In genomic region chr7:84117543-84118122, GRCm38 (mm10) we compare ENCODE assay signal across 14 mouse cellular contexts. TPM values are rescaled to one million over a fixed set of nuclear protein-coding genes. Genes with fewer than 3 reads are reported as not detected.
DNase-seq lines count a peak whose midpoint lies in the region; ATAC-seq lines count a peak whose summit lies in the region.
"Had no signal": no experiment of that assay in that cellular context is flagged by ENCODE, and none has a peak within 500 bp of the region (broad histone marks: within the 10 kb centered on the region; RNA-seq: fewer than 3 reads in every experiment).

No protein-coding gene starts in this region.

- H3K27ac ChIP-seq in forebrain, embryonic 15.5 days (replicated peaks): no peak overlapping the region
- no peak overlapping the region for H3K27ac ChIP-seq in forebrain, embryonic 14.5 days (ENCODE audit: low read depth, low read length)

- no peak overlapping the region for H3K4me3 ChIP-seq in forebrain, embryonic 15.5 days
- no peak overlapping the region for H3K4me3 ChIP-seq in forebrain, embryonic 14.5 days (ENCODE audit: low read depth, low read length)

- H3K4me2 ChIP-seq in forebrain, embryonic 15.5 days (replicated peaks): no peak overlapping the region
- H3K4me2 ChIP-seq in forebrain, embryonic 14.5 days (ENCODE audit: low read length): no peak overlapping the region

- no peaks in the 10 kb centered on the region for H3K27me3 ChIP-seq in forebrain, embryonic 15.5 days
- no peaks in the 10 kb centered on the region for H3K27me3 ChIP-seq in forebrain, embryonic 14.5 days (replicated peaks; ENCODE audit: control insufficient read depth, insufficient read depth, low read length)

- ATAC-seq in forebrain, embryonic 15.5 days (replicated peaks): no peak
- no peak for ATAC-seq in forebrain, embryonic 14.5 days
- ATAC-seq: midbrain, embryonic 16.5 days had no signal

- H3K4me1 ChIP-seq in forebrain, embryonic 15.5 days: peaks cover 38% of the 10 kb centered on the region
- peaks cover 27% of the 10 kb centered on the region for H3K4me1 ChIP-seq in forebrain, embryonic 14.5 days (ENCODE audit: control insufficient read depth, insufficient read depth, low read length)

- no peak overlapping the region for H3K9ac ChIP-seq in forebrain, embryonic 15.5 days (replicated peaks)
- no peak overlapping the region for H3K9ac ChIP-seq in forebrain, embryonic 14.5 days (ENCODE audit: low read length)

- DNase-seq in adrenal gland, adult (ENCODE audit: inconsistent age in 2 of 2, low spot score in 1 of 2): peak; percentile 78 to 85
- no peak for DNase-seq in adrenal gland, adult 18-20 months (ENCODE audit: low spot score in 2 of 2)
- DNase-seq in kidney, adult 11 months: peak; percentile 65
- no peak for DNase-seq in kidney, postnatal 10 days
- DNase-seq in A20 (ENCODE audit: low read depth, low spot score): peak; percentile 24
- peak; percentile 87 for DNase-seq in gonadal fat pad, adult 2 months (ENCODE audit: low read depth)
- no peak for DNase-seq in forebrain, embryonic 14.5 days (ENCODE audit: low spot score)
- DNase-seq: cerebellum, postnatal 14 days; right cerebral cortex, postnatal 4 days had no signal

- H3K36me3 ChIP-seq in forebrain, embryonic 15.5 days: 0 out of 2 replicates have a peak, but pooled peaks cover 4% of the 10 kb centered on the region
- H3K36me3 ChIP-seq in forebrain, embryonic 14.5 days (ENCODE audit: control insufficient read depth, insufficient read depth, low read length): peaks cover 12% of the 10 kb centered on the region; the same call in 1 of the 2 replicates

- no peaks in the 10 kb centered on the region for H3K9me3 ChIP-seq in forebrain, embryonic 15.5 days
- H3K9me3 ChIP-seq in forebrain, embryonic 14.5 days (replicated peaks; ENCODE audit: control insufficient read depth, low read length): no peaks in the 10 kb centered on the region

- WGBS in forebrain, embryonic 15.5 days: 85% methylated on average over 6 of the region's 6 CpGs
- 92% methylated on average over 6 of the region's 6 CpGs for WGBS in forebrain, embryonic 14.5 days

RNA-seq across cellular contexts. Expression of gene Cemip, which starts 31.3 kb away (rescaled TPM):
- total RNA-seq in adrenal gland, adult 18-20 months (2021): 1 to 10 TPM in 1 of 2 experiments, under 1 TPM in 1; 0.93 to 1.2 TPM
- 1.4 and 1.8 TPM in 2 replicates for polyA plus RNA-seq in gonadal fat pad, adult 2 months (2012; rRNA removed)
- 0.70 and 0.72 TPM in 2 replicates for polyA plus RNA-seq in forebrain, embryonic 15.5 days (2015; fragmentation: Nextera tagmentation; extraction: Ambion mirVana)
- 0.42 and 0.61 TPM in 2 replicates for polyA plus RNA-seq in forebrain, embryonic 14.5 days (2014; fragmentation: Nextera tagmentation; extraction: Ambion mirVana)
- total RNA-seq: hematopoietic stem cell, adult 5-6 weeks; neutrophil, adult 5-6 weeks had no signal
- polyA plus RNA-seq: liver, embryonic 16.5 days had no signal

RNA-seq across cellular contexts. Expression of gene Abhd17c, which starts 34.1 kb away (rescaled TPM):
- 10 to 100 TPM; 26.7 to 29.9 TPM for total RNA-seq in adrenal gland, adult 18-20 months (2021)
- polyA plus RNA-seq in gonadal fat pad, adult 2 months (2012; rRNA removed): 35.4 and 42.2 TPM in 2 replicates
- 74.2 and 84.1 TPM in 2 replicates for polyA plus RNA-seq in forebrain, embryonic 15.5 days (2015; fragmentation: Nextera tagmentation; extraction: Ambion mirVana)
- 20.7 and 20.9 TPM in 2 replicates for polyA plus RNA-seq in forebrain, embryonic 14.5 days (2014; fragmentation: Nextera tagmentation; extraction: Ambion mirVana)

Comparison
In these comparisons a context has a peak if more than half of its experiments do, and no peak if none do; other contexts are left out.
1. DNase-seq: peak in adrenal gland, adult (2 of 2), kidney, adult 11 months (single experiment), A20 (single experiment) and gonadal fat pad, adult 2 months (single experiment); none in adrenal gland, adult 18-20 months (0 of 2), kidney, postnatal 10 days (single experiment) and forebrain, embryonic 14.5 days (single experiment).